In the genomic region with DNA sequence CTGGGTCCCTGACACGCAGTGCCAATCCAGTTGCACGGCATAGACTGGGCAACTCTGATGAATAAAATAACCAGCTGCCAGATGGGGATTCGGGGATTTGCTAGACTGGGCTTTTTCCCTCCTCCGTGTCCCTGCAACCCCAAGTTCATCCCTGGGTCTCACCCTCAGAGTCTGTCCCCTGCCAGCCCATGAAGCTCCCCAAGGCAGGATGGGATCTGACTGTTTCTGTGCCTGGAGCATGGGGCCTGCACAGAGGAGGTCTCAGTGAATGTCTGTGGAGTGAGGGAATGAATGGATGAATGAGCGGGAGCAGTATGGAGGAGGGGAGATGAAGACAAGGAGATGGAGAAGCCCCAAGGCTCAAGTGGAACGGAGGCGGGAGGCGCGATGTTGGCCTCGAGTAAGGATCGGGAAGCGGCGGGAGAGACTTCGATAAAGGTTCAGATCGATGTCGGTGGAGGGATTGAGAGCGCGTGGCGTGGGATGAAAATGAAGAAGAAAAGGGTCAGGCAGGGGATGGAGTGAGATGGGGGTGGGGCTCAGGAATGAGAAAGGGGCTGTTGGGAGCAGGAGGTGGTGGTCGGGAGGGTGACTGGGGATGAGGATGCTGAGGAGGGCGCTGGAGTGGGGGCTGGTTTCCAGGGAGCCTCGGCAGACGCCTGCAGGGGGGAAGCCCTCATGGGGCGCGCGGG, we compare ENCODE assay signal across 8 mouse cellular contexts. TPM values are rescaled to one million over a fixed set of nuclear protein-coding genes. Genes with fewer than 3 reads are reported as not detected.
DNase-seq lines count a peak whose midpoint lies in the region; ATAC-seq lines count a peak whose summit lies in the region.

No protein-coding gene starts in this region.

- 0 out of 2 replicates have a peak, but pooled peaks cover 5% of the 10 kb centered on the region for H3K27me3 ChIP-seq in heart, embryonic 15.5 days

- peaks cover 30% of the 10 kb centered on the region for H3K36me3 ChIP-seq in heart, embryonic 15.5 days
- H3K36me3 ChIP-seq in macrophage (ENCODE audit: inconsistent target): no peaks in the 10 kb centered on the region

- H3K79me2 ChIP-seq in macrophage (ENCODE audit: inconsistent target): no peaks in the 10 kb centered on the region

- H3K4me2 ChIP-seq in heart, embryonic 15.5 days: peak overlapping the region; percentile 89

- WGBS in heart, embryonic 15.5 days: 13% methylated on average over 23 of the region's 26 CpGs
- 41% methylated on average over 25 of the region's 26 CpGs for WGBS in macrophage (ENCODE audit: missing documents)

- no peak; the same call in 1 of the 2 replicates for ATAC-seq in heart, embryonic 15.5 days (replicated peaks; ENCODE audit: insufficient number of reproducible peaks, insufficient read depth, low FRiP score, low read depth)

- no peaks in the 10 kb centered on the region for H3K9me3 ChIP-seq in heart, embryonic 15.5 days (replicated peaks)

- peaks cover 34% of the 10 kb centered on the region for H3K4me1 ChIP-seq in heart, embryonic 15.5 days (replicated peaks)

- peak overlapping the region; percentile 62; the same call in 1 of the 2 replicates for H3K27ac ChIP-seq in heart, embryonic 15.5 days
- H3K27ac ChIP-seq in macrophage: no peak overlapping the region

- peak overlapping the region; percentile 69 for H3K9ac ChIP-seq in heart, embryonic 15.5 days

- DNase-seq in left cerebral cortex, postnatal 25 days (ENCODE audit: low spot score in 2 of 2): peak; percentile 54 to 70
- DNase-seq in left cerebral cortex, postnatal 4 days: no peak
- DNase-seq in cerebellum, adult 9-11 months: peak; percentile 71
- peak; percentile 37 for DNase-seq in testis, postnatal 10 days (ENCODE audit: low spot score)
- no peak for DNase-seq in c-Kit-positive CD71-positive TER-119-positive erythroid progenitor cells, embryonic 14.5 days (ENCODE audit: low spot score)
- DNase-seq in adrenal gland, postnatal 4 days (ENCODE audit: low spot score in 2 of 2): no peak

- intact Hi-C loops in left cerebral cortex, postnatal 25 days (cut with DNase I): no loop called here
- intact Hi-C loops in left cerebral cortex, postnatal 4 days (cut with DNase I): no loop called here

- peak overlapping the region; percentile 85 for H3K4me3 ChIP-seq in heart, embryonic 15.5 days
- peak overlapping the region; percentile 14; the same call in 1 of the 2 replicates for H3K4me3 ChIP-seq in macrophage (ENCODE audit: inconsistent target)

RNA-seq across cellular contexts. Expression of a gene that starts 0.8 kb away (rescaled TPM):
- 100 to 1,000 TPM; 190 to 213 TPM for total RNA-seq in left cerebral cortex, postnatal 25 days (2021)
- 100 to 1,000 TPM; 356 to 358 TPM for total RNA-seq in left cerebral cortex, postnatal 4 days (2021)
- 6.2 and 8.1 TPM in 2 replicates for polyA plus RNA-seq in heart, embryonic 15.5 days (2015; fragmentation: Nextera tagmentation; extraction: Ambion mirVana)
- total RNA-seq in macrophage (2018; cell fraction: chromatin; rRNA removed): 10 to 100 TPM in 1 of 26 experiments, 1 to 10 TPM in 17, under 1 TPM in 8; 0.38 to 11.9 (median 1.6) TPM
- under 1 TPM in 24 of 26 experiments, not detected in 2; 0.04 to 0.51 (median 0.14) TPM for total RNA-seq in macrophage (2018; cell fraction: cytosol; rRNA removed)
- total RNA-seq in macrophage (2018; cell fraction: nucleus; rRNA removed): 1 to 10 TPM in 12 of 26 experiments, under 1 TPM in 11, not detected in 3; 0.25 to 6.5 (median 1.0) TPM
- 0.09 to 0.30 TPM (median 0.16 TPM) in 3 replicates for polyA plus RNA-seq in macrophage (2018)
- 10 to 100 TPM; 19.3 to 22.9 TPM for total RNA-seq in adrenal gland, postnatal 4 days (2021)

RNA-seq across cellular contexts. Expression of a gene that starts 17.9 kb away (rescaled TPM):
- 1 to 10 TPM; 5.1 to 6.4 TPM for total RNA-seq in left cerebral cortex, postnatal 25 days (2021)
- 1 to 10 TPM; 4.7 to 5.5 TPM for total RNA-seq in left cerebral cortex, postnatal 4 days (2021)
- polyA plus RNA-seq in heart, embryonic 15.5 days (2015; fragmentation: Nextera tagmentation; extraction: Ambion mirVana): 155 and 176 TPM in 2 replicates
- total RNA-seq in macrophage (2018; cell fraction: chromatin; rRNA removed): 1 to 10 TPM in 16 of 26 experiments, under 1 TPM in 6, not detected in 4; 0.55 to 5.9 (median 1.8) TPM
- total RNA-seq in macrophage (2018; cell fraction: cytosol; rRNA removed): 1 to 10 TPM; 1.8 to 4.1 (median 3.1) TPM
- total RNA-seq in macrophage (2018; cell fraction: nucleus; rRNA removed): 1 to 10 TPM in 18 of 26 experiments, under 1 TPM in 8; 0.58 to 8.4 (median 1.5) TPM
- 3.0 to 7.5 TPM (median 3.9 TPM) in 3 replicates for polyA plus RNA-seq in macrophage (2018)
- total RNA-seq in adrenal gland, postnatal 4 days (2021): 10 to 100 TPM; 36.3 to 45.7 TPM

RNA-seq across cellular contexts. Expression of a gene that starts 18.0 kb away (rescaled TPM):
- total RNA-seq in left cerebral cortex, postnatal 25 days (2021): 1 to 10 TPM; 5.2 to 5.5 TPM
- total RNA-seq in left cerebral cortex, postnatal 4 days (2021): 10 to 100 TPM in 1 of 2 experiments, 1 to 10 TPM in 1; 7.6 to 10.1 TPM
- 8.0 and 9.4 TPM in 2 replicates for polyA plus RNA-seq in heart, embryonic 15.5 days (2015; fragmentation: Nextera tagmentation; extraction: Ambion mirVana)
- total RNA-seq in macrophage (2018; cell fraction: chromatin; rRNA removed): 10 to 100 TPM in 8 of 26 experiments, 1 to 10 TPM in 16, under 1 TPM in 2; 0.94 to 57.2 (median 8.2) TPM
- 1 to 10 TPM in 23 of 26 experiments, under 1 TPM in 3; 0.38 to 3.6 (median 2.3) TPM for total RNA-seq in macrophage (2018; cell fraction: cytosol; rRNA removed)
- total RNA-seq in macrophage (2018; cell fraction: nucleus; rRNA removed): 10 to 100 TPM in 5 of 26 experiments, 1 to 10 TPM in 21; 1.0 to 20.2 (median 6.1) TPM
- polyA plus RNA-seq in macrophage (2018): 1.8 to 5.6 TPM (median 2.0 TPM) in 3 replicates
- total RNA-seq in adrenal gland, postnatal 4 days (2021): 10 to 100 TPM; 12.9 to 16.3 TPM

RNA-seq across cellular contexts. Expression of a gene that starts 25.6 kb away (rescaled TPM):
- 10 to 100 TPM; 45.5 to 47.8 TPM for total RNA-seq in left cerebral cortex, postnatal 25 days (2021)
- 10 to 100 TPM; 29.6 to 34.6 TPM for total RNA-seq in left cerebral cortex, postnatal 4 days (2021)
- 32.7 and 33.1 TPM in 2 replicates for polyA plus RNA-seq in heart, embryonic 15.5 days (2015; fragmentation: Nextera tagmentation; extraction: Ambion mirVana)
- 10 to 100 TPM; 16.9 to 74.2 (median 45.0) TPM for total RNA-seq in macrophage (2018; cell fraction: chromatin; rRNA removed)
- 10 to 100 TPM; 19.0 to 37.8 (median 30.4) TPM for total RNA-seq in macrophage (2018; cell fraction: cytosol; rRNA removed)
- total RNA-seq in macrophage (2018; cell fraction: nucleus; rRNA removed): 10 to 100 TPM; 13.5 to 58.3 (median 33.7) TPM
- polyA plus RNA-seq in macrophage (2018): 18.0 to 27.7 TPM (median 25.4 TPM) in 3 replicates
- 10 to 100 TPM; 67.7 to 78.0 TPM for total RNA-seq in adrenal gland, postnatal 4 days (2021)

RNA-seq across cellular contexts. Expression of a gene that starts 29.0 kb away (rescaled TPM):
- total RNA-seq in left cerebral cortex, postnatal 25 days (2021): 10 to 100 TPM; 57.2 to 69.2 TPM
- total RNA-seq in left cerebral cortex, postnatal 4 days (2021): 10 to 100 TPM; 50.6 to 56.7 TPM
- 90.0 and 97.8 TPM in 2 replicates for polyA plus RNA-seq in heart, embryonic 15.5 days (2015; fragmentation: Nextera tagmentation; extraction: Ambion mirVana)
- 100 to 1,000 TPM in 6 of 26 experiments, 10 to 100 TPM in 20; 45.8 to 120 (median 81.3) TPM for total RNA-seq in macrophage (2018; cell fraction: chromatin; rRNA removed)
- total RNA-seq in macrophage (2018; cell fraction: cytosol; rRNA removed): 10 to 100 TPM; 46.1 to 67.7 (median 54.9) TPM
- 10 to 100 TPM; 21.8 to 77.0 (median 47.0) TPM for total RNA-seq in macrophage (2018; cell fraction: nucleus; rRNA removed)
- 61.4 to 79.9 TPM (median 65.3 TPM) in 3 replicates for polyA plus RNA-seq in macrophage (2018)
- 10 to 100 TPM; 70.4 to 75.2 TPM for total RNA-seq in adrenal gland, postnatal 4 days (2021)

Comparison
In these comparisons a context has a peak if more than half of its experiments do, and no peak if none do; other contexts are left out.
1. DNase-seq: peak in left cerebral cortex, postnatal 25 days (2 of 2), cerebellum, adult 9-11 months (single experiment) and testis, postnatal 10 days (single experiment); none in left cerebral cortex, postnatal 4 days (single experiment), c-Kit-positive CD71-positive TER-119-positive erythroid progenitor cells, embryonic 14.5 days (single experiment) and adrenal gland, postnatal 4 days (0 of 2).
2. RNA of a gene that starts 0.8 kb away (total RNA-seq): 356 to 358 TPM in left cerebral cortex, postnatal 4 days and 190 to 213 TPM in left cerebral cortex, postnatal 25 days; 19.3 to 22.9 TPM in adrenal gland, postnatal 4 days; every median in the first group is over 4 times any median in the second.
3. RNA of a gene that starts 17.9 kb away (total RNA-seq): 36.3 to 45.7 TPM in adrenal gland, postnatal 4 days; 5.1 to 6.4 TPM in left cerebral cortex, postnatal 25 days and 4.7 to 5.5 TPM in left cerebral cortex, postnatal 4 days; every median in the first group is over 4 times any median in the second.